Mouse (Mus musculus) gastrocnemius, postnatal 25 days (tissue): ENCODE results near the gene Serpina6. TPM values are rescaled to one million over a fixed set of nuclear protein-coding genes. Genes with fewer than 3 reads are reported as not detected.
"Not testable (repeated sequence)": the region's sequence is repeated elsewhere in the genome, so short reads cannot be mapped to it uniquely, and the experiment has no call there.

Experiments used
- DNase-seq: peaks from one replicate; pipeline ENCODE4 v3.0.0; 2022
- long read RNA-seq, 2 experiments: library from polyadenylated mRNA; stranded (forward); transcript quantifications; one replicate each; pipeline ENCODE4 v2.0.0; 2021
- total RNA-seq, 2 experiments: library from RNA; stranded (reverse); gene quantifications; 1 replicate in 1 of 2; 2 replicates in 1 of 2; pipeline ENCODE4 v1.2.3; 2021

Gene Serpina6
- not detected for total RNA-seq
- long read RNA-seq, experiment 1: 0 reads
- long read RNA-seq, experiment 2: 0 reads

DNA sequence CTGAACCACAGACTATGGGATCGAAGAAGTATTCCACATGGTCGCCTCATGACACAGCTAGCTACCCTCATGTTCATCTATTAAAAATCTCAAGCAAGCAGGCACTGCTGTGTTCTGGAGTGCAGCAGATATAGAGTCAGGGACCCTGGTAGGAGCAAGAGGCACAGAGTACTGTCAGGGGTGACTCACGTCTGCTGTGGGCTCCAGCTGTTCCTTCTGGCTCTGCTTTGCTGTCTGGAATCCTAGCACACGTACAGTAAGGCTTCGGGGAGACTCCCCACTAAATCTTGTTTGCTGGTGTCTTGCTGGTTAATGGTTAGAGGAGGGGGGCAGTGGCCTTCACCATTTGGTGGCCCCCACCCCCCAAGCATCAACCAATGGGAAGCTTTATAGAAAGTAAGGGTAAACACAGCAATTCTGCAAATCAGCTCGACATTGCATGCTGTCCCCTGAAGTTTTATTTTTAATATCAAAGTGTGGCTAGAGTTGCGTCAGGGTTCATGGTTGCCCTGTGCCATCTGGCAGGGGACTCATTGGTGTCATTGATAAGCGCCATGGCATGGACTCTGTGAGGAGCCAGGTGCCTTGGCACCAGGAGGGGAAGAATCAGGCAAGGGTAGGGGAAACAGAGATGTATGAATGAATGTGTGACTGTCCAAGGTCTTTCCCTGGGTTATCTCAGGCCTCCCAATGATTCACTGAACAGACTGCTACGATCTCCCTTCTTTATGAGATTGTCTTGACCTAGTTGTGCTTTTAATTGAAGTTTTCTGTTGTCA lies at the start of gene Serpina6:
Serpina6 (minus strand) TSS at position 365 of the 779 bp plus-strand sequence.
- DNase-seq: no peak

- DNase-seq: no peak
Measured at GRCm38 (mm10) chr12:103706113-103706512, 49.1 kb upstream of the Serpina6 start.

GRCm38 (mm10) chr12:103705547-103705946 lies 48.5 kb upstream of the Serpina6 start:
- peak; percentile 14 for DNase-seq

- no peak for DNase-seq
Measured at GRCm38 (mm10) chr12:103700144-103700750, 43.2 kb upstream of the Serpina6 start.

DNA sequence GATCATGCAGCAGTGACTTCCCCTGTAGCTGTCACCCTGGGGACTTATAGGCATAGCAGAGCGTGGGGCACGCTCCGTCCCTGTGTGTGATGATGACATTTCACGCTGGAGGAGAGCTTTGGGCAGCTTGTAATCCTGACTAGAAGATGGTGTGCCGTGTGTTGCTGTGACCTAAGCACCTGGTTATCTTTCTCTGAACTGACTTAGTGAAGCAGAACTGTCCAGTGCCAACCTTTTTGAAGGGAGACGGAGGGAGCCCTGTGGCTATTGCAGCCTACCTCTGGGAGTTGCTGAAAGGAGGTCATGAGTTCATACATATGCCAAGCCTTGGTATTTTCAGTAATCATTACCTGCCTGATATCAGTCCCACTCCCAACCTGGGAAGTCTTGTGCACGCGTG lies 38.4 kb upstream of the Serpina6 start, which contains the start of gene Serpina1f:
Serpina1f (minus strand) TSS at position 101 of the 400 bp plus-strand sequence.
- DNase-seq: no peak

DNA sequence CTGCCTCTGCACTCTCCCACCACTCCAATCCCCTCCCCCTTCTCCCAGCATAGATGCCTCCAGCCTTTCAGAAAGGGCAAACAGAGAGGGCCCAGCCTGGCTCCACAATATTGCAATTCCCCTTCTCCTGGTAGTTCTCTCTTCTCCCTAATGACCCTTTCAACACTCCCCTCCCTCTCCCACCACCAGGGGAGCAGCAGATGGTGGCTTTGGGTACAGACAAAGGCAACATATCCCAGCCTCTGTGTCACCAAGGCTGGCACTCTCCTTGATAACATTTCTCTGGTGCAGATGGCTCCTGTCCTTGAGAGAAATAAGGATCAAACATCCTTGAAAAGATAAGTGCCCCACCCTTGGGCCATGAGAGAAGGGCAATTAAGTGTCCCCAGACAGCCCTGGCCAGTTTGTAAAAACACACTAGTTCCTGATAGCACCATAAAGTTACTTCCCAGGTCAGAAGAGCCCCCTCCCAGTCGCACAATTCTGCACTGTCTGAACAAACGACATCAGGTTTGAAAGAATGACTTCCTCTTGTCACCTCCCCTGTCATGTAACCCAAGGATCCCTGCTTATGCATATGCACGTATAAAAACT lies 31.3 kb upstream of the Serpina6 start:
- no peak for DNase-seq

DNA sequence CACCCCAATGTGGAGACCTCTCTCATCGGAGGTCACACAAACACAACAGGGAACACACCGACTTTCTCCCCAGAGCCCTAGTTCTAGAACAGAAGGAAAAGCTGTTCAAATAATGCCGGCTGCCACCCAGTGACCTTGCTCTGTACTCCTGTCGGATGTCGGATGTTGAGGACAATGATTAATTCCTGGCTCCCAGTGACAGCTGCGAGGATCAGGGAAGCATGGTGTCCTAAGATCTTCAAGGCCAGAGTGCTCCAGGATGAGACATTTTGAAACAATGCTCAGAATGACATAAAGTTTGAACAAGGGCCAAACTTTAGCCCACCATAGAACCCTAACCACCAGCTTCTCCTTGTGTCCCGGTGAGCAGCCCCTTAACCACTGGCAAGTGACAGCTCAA lies 30.0 kb upstream of the Serpina6 start:
- DNase-seq: no peak

DNA sequence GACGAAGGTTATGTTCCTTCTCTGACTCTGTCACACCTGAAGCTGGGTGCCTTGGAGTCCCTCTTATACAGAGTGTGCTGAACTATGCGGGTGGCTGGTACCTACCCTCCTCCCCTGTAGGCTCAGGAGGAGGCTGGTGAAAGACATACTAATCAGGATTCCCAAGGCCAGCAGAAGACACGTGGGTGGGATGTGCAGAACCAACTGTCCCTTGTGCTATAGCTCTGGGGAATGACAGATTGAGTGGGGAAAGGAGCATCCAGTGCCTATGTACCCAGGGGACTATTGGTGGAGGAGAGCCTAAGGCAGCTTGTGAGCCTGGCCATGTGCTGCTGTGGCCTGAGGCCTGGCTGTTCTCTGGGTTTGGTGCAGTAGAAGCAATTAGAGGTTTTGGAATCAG lies 29.0 kb upstream of the Serpina6 start:
- DNase-seq: no peak

GRCm38 (mm10) chr12:103685386-103685785 lies 28.4 kb upstream of the Serpina6 start:
- DNase-seq: no peak

- DNase-seq: no peak
Measured at GRCm38 (mm10) chr12:103683775-103684174, 26.8 kb upstream of the Serpina6 start.

DNA sequence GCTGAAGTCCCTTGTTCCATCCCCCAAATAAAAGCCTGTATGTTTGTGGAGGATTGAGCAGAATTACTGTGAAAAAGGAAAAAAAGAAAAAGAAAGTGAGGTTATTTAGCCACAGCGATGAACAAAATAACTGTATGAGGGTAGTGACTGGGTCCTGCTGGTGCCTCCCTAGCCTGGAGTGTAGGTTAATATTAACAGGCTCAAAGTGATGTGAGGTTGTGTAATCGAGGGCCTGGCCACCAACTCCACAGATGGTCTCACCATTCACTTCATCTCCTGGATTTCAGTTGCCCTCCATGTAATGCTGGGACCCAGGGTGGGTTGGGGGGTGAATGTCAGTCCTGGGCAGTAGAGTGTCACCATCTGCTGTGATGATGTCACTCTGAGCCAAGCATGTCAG lies 24.7 kb upstream of the Serpina6 start:
- DNase-seq: no peak

- no peak for DNase-seq
Measured at GRCm38 (mm10) chr12:103681169-103681568, 24.2 kb upstream of the Serpina6 start.

- not testable (repeated sequence) for DNase-seq
Measured at GRCm38 (mm10) chr12:103679853-103680252, 22.8 kb upstream of the Serpina6 start.

DNA sequence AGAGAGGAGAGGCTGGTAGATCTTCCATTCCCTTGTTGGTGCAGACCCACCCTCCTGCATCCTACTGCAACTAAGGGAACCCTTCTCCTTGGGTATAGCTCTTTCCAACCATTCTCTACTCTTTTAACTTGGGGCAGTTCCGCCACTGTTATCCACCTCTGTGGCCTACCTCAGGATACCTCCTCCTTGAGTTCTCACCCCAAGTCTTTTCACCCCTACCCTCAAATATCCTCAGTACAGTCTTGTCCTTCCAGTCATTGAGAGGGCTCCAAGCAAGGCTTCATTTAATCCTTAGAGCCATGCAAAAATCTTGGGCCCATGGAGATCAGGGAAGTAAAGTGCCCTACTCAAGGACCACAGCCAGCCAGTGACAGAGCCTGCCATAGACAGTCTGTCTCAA lies 19.0 kb upstream of the Serpina6 start, which contains the start of gene Serpina16:
Serpina16 (minus strand) TSS at position 101 of the 400 bp plus-strand sequence.
- DNase-seq: no peak

- DNase-seq: peak; percentile 24
Measured at GRCm38 (mm10) chr12:103673179-103673578, 16.2 kb upstream of the Serpina6 start.

GRCm38 (mm10) chr12:103671483-103671882 lies 14.5 kb upstream of the Serpina6 start:
- no peak for DNase-seq

- no peak for DNase-seq
Measured at GRCm38 (mm10) chr12:103670964-103671363, 14.0 kb upstream of the Serpina6 start.

GRCm38 (mm10) chr12:103670344-103670743 lies 13.3 kb upstream of the Serpina6 start:
- DNase-seq: no peak

DNA sequence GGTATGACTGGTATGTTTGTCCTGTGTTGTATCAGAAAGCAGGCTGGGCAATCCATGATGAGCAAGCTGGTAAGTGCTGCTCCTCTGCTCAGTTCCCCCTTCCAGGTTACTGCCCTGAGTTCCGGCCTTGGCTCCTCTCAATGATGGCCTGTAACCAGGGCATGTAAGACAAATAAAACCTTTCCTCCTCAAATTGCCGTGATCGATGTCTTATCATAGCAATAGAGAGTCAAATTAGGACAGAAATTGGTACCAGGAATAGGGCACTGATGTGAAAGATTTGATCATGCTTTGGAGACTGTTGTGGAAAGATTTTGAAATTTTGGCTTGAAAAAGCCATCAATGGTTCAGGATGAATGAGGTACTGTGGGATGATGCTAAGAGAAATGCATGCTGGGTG lies 8.3 kb upstream of the Serpina6 start:
- no peak for DNase-seq

GRCm38 (mm10) chr12:103662053-103662452 lies 5.0 kb upstream of the Serpina6 start:
- not testable (repeated sequence) for DNase-seq

GRCm38 (mm10) chr12:103660076-103660475 lies 3.1 kb upstream of the Serpina6 start:
- DNase-seq: no peak

DNA sequence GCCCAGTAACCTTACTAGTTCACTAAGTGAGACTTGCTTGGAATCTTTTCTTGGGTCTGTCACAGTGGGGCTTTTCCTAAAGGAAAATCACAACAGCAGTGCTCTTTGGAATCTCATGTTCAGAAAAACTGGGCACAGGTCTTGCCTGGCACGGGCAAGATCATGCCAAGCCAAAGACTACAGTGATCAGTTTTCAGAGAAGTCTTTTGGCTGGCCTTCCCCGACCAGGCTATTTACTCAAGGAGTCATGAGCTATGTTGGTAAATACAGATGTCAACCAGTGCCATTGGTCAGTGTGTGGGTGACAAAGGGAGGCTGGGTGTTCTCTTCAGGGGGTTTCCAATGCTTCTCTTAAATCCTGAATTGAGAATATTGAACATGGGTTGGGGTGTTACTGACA lies 2.2 kb upstream of the Serpina6 start:
- no peak for DNase-seq

- DNase-seq: no peak
Measured at GRCm38 (mm10) chr12:103657991-103658390, 979 bp upstream of the Serpina6 start.
